Mouse (Mus musculus) CH12.LX (cell line): Measurements from ENCODE around the gene Cenpx. TPM values are rescaled to one million over a fixed set of nuclear protein-coding genes. Genes with fewer than 3 reads are reported as not detected.

ENCODE experiments used
- DNase-seq: peaks from one replicate; pipeline ENCODE4 v3.0.0-alpha.2; 2013; ENCODE audit errors: extremely low read depth
- H3K27ac ChIP-seq: 2 replicates; pipeline ENCODE4 v1.5.1; 2012; ENCODE audit warnings: low read depth, mild to moderate bottlenecking, control low read depth, moderate library complexity; ENCODE audit not compliant: insufficient read depth
- H3K27me3 ChIP-seq: replicated peaks from 2 replicates; pipeline ENCODE3; 2012; ENCODE audit warnings: inconsistent platforms
- H3K36me3 ChIP-seq, 2 experiments: replicated peaks in 1 of 2; 2 replicates each; pipeline versions ENCODE3 to v1.6.1; 2012; ENCODE audit warnings: inconsistent platforms in 1 of 2, low read length in 1 of 2, mild to moderate bottlenecking in 1 of 2, mixed read lengths in 1 of 2, moderate library complexity in 1 of 2; ENCODE audit not compliant: control insufficient read depth in 1 of 2, insufficient read depth in 1 of 2
- H3K4me1 ChIP-seq, 2 experiments: 2 replicates each; pipeline ENCODE4 v1.6.1; 2012; ENCODE audit warnings: inconsistent platforms in 1 of 2, moderate library complexity in 1 of 2; ENCODE audit not compliant: insufficient read depth in 2 of 2, control insufficient read depth in 1 of 2
- H3K4me2 ChIP-seq: 2 replicates; pipeline ENCODE4 v1.6.1; 2012; ENCODE audit warnings: low read depth, mild to moderate bottlenecking, control low read depth; ENCODE audit not compliant: poor library complexity, insufficient read depth, severe bottlenecking
- H3K4me3 ChIP-seq, 3 experiments: fragments of 150-350 bp in 1 of 3; sonication (generic) in 1 of 3; replicated peaks in 1 of 3; 2 replicates each; pipeline versions ENCODE3 to v1.5.1; 2011 to 2012; ENCODE audit warnings: low read depth in 2 of 3, low read length in 2 of 3, mild to moderate bottlenecking in 2 of 3, moderate library complexity in 2 of 3, control low read depth in 1 of 3, improper control_type of control experiment in 1 of 3, inconsistent platforms in 1 of 3, mixed read lengths in 1 of 3; ENCODE audit not compliant: poor library complexity in 1 of 3
- H3K79me2 ChIP-seq: replicated peaks from 2 replicates; pipeline ENCODE4 v1.6.1; 2012; ENCODE audit warnings: mild to moderate bottlenecking, moderate library complexity; ENCODE audit not compliant: control insufficient read depth, poor library complexity, insufficient read depth, severe bottlenecking; ENCODE audit errors: extremely low read depth
- H3K9ac ChIP-seq: 2 replicates; pipeline ENCODE4 v1.6.1; 2012; ENCODE audit warnings: low read depth, mild to moderate bottlenecking, control low read depth, moderate library complexity; ENCODE audit not compliant: insufficient read depth
- H3K9me3 ChIP-seq: replicated peaks from 2 replicates; pipeline ENCODE3; 2012; ENCODE audit warnings: low read length, inconsistent platforms, mixed read lengths
- BHLHE40 ChIP-seq: IDR thresholded peaks from 2 replicates; pipeline ENCODE4 v1.6.1; 2011; ENCODE audit warnings: mild to moderate bottlenecking, low read depth, low read length, improper control_type of control experiment
- CHD1 ChIP-seq: IDR thresholded peaks from 2 replicates; pipeline ENCODE4 v1.6.1; 2012; ENCODE audit warnings: low read depth, low read length, improper control_type of control experiment, inconsistent platforms
- CTCF ChIP-seq, 2 experiments: IDR thresholded peaks in 1 of 2; conservative IDR thresholded peaks in 1 of 2; 2 replicates each; pipeline ENCODE4 v1.5.1; 2011 to 2012; ENCODE audit warnings: low read depth in 2 of 2, low read length in 2 of 2, improper control_type of control experiment in 1 of 2, inconsistent platforms in 1 of 2, mild to moderate bottlenecking in 1 of 2, moderate library complexity in 1 of 2
- E2F4 ChIP-seq: IDR thresholded peaks from 2 replicates; pipeline ENCODE4 v1.6.1; 2011; ENCODE audit warnings: low read depth, low read length, improper control_type of control experiment; ENCODE audit not compliant: insufficient replicate concordance
- ELF1 ChIP-seq: IDR thresholded peaks from 2 replicates; pipeline ENCODE4 v1.6.1; 2014; ENCODE audit warnings: low read depth, mild to moderate bottlenecking, inconsistent platforms, low read length, improper control_type of control experiment
- EP300 ChIP-seq: IDR thresholded peaks from 2 replicates; pipeline ENCODE4 v1.6.1; 2011; ENCODE audit warnings: low read length, improper control_type of control experiment
- ETS1 ChIP-seq: conservative IDR thresholded peaks from 2 replicates; pipeline ENCODE4 v1.6.1; 2012; ENCODE audit warnings: low read depth, mild to moderate bottlenecking, inconsistent platforms, low read length, improper control_type of control experiment, moderate library complexity
- GABPA ChIP-seq: IDR thresholded peaks from 2 replicates; pipeline ENCODE4 v1.6.1; 2012; ENCODE audit warnings: low read depth, low read length, improper control_type of control experiment, inconsistent platforms; ENCODE audit not compliant: insufficient replicate concordance
- HCFC1 ChIP-seq: IDR thresholded peaks from 2 replicates; pipeline ENCODE4 v1.6.1; 2012; ENCODE audit warnings: low read depth, mild to moderate bottlenecking, inconsistent platforms, low read length, improper control_type of control experiment
- JUND ChIP-seq: conservative IDR thresholded peaks from 2 replicates; pipeline ENCODE4 v1.6.1; 2011; ENCODE audit warnings: low read depth, low read length, improper control_type of control experiment
- MAFK ChIP-seq: IDR thresholded peaks from 2 replicates; pipeline ENCODE4 v1.6.1; 2011; ENCODE audit warnings: low read length, improper control_type of control experiment; ENCODE audit not compliant: insufficient replicate concordance
- MAX ChIP-seq: IDR thresholded peaks from 2 replicates; pipeline ENCODE4 v1.6.1; 2011; ENCODE audit warnings: low read length, improper control_type of control experiment
- MEF2A ChIP-seq: IDR thresholded peaks from 2 replicates; pipeline ENCODE4 v1.6.1; 2014; ENCODE audit warnings: low read depth, mild to moderate bottlenecking, inconsistent platforms, low read length, improper control_type of control experiment, borderline replicate concordance
- MXI1 ChIP-seq: IDR thresholded peaks from 2 replicates; pipeline ENCODE4 v1.6.1; 2011; ENCODE audit warnings: mild to moderate bottlenecking, low read depth, low read length, improper control_type of control experiment
- MYC ChIP-seq: IDR thresholded peaks from 2 replicates; pipeline ENCODE4 v1.6.1; 2011; ENCODE audit warnings: low read depth, mild to moderate bottlenecking, improper control_type of control experiment, low read length
- NELFE ChIP-seq: IDR thresholded peaks from 2 replicates; pipeline ENCODE4 v1.6.1; 2011; ENCODE audit warnings: low read depth, low read length, improper control_type of control experiment
- NRF1 ChIP-seq: IDR thresholded peaks from 2 replicates; pipeline ENCODE4 v1.6.1; 2014; ENCODE audit warnings: low read depth, mild to moderate bottlenecking, inconsistent platforms, low read length, improper control_type of control experiment, moderate library complexity
- PAX5 ChIP-seq: IDR thresholded peaks from 2 replicates; pipeline ENCODE4 v1.6.1; 2012; ENCODE audit warnings: low read length, inconsistent platforms, mixed read lengths
- POLR2AphosphoS2 ChIP-seq: IDR thresholded peaks from 2 replicates; pipeline ENCODE4 v1.6.1; 2011; ENCODE audit warnings: low read depth, low read length, improper control_type of control experiment
- RAD21 ChIP-seq: IDR thresholded peaks from 2 replicates; pipeline ENCODE4 v1.6.1; 2011; ENCODE audit warnings: low read depth, mild to moderate bottlenecking, low read length, improper control_type of control experiment, moderate library complexity
- RCOR1 ChIP-seq: conservative IDR thresholded peaks from 2 replicates; pipeline ENCODE4 v1.6.1; 2012; ENCODE audit warnings: low read depth, mild to moderate bottlenecking, inconsistent platforms, low read length, improper control_type of control experiment
- SMC3 ChIP-seq: IDR thresholded peaks from 2 replicates; pipeline ENCODE4 v1.6.1; 2011; ENCODE audit warnings: low read depth, low read length, improper control_type of control experiment
- TBP ChIP-seq: conservative IDR thresholded peaks from 2 replicates; pipeline ENCODE4 v1.6.1; 2011; ENCODE audit warnings: low read depth, low read length, improper control_type of control experiment
- TCF12 ChIP-seq: IDR thresholded peaks from 2 replicates; pipeline ENCODE4 v1.6.1; 2014; ENCODE audit warnings: low read depth, mild to moderate bottlenecking, inconsistent platforms, low read length, improper control_type of control experiment
- UBTF ChIP-seq: IDR thresholded peaks from 2 replicates; pipeline ENCODE4 v1.6.1; 2012; ENCODE audit warnings: low read depth, mild to moderate bottlenecking, inconsistent platforms, low read length, improper control_type of control experiment, moderate library complexity
- USF1 ChIP-seq: IDR thresholded peaks from 2 replicates; pipeline ENCODE4 v1.6.1; 2014; ENCODE audit warnings: low read depth, mild to moderate bottlenecking, inconsistent platforms, low read length, improper control_type of control experiment
- ZKSCAN1 ChIP-seq: IDR thresholded peaks from 2 replicates; pipeline ENCODE4 v1.6.1; 2012; ENCODE audit warnings: low read depth, inconsistent platforms, low read length, improper control_type of control experiment, borderline replicate concordance
- ZMIZ1 ChIP-seq: IDR thresholded peaks from 2 replicates; pipeline ENCODE4 v1.6.1; 2012; ENCODE audit warnings: low read depth, mild to moderate bottlenecking, inconsistent platforms, low read length, improper control_type of control experiment
- ZNF384 ChIP-seq: IDR thresholded peaks from 2 replicates; pipeline ENCODE4 v1.6.1; 2012; ENCODE audit warnings: low read depth, low read length, improper control_type of control experiment, inconsistent platforms
- dilution Hi-C: fragments of 300-500 bp; cut with MboI; formaldehyde crosslinking; loops from 2 replicates; pipeline ENCODE4 v1.14.3; 2020; ENCODE audit warnings: low sequenced_read_pairs; ENCODE audit not compliant: extremely low pct_unique_long_range_greater_than_20kb, extremely low pct_ligation_motif_present
- in situ Hi-C: fragments of 300-500 bp; cut with MboI; formaldehyde crosslinking; loops from 3 replicates; pipeline ENCODE4 v1.14.3; 2019; ENCODE audit warnings: low sequenced_read_pairs, low pct_ligation_motif_present, low pct_unique_long_range_greater_than_20kb, mixed read lengths
- polyA plus RNA-seq: library from polyadenylated mRNA; unstranded; fragments of >175 nt; gene quantifications from 2 replicates; pipeline ENCODE4 v1.2.1, GENCODE M21; 2012; ENCODE audit warnings: low read depth; ENCODE audit not compliant: insufficient read length
- total RNA-seq, 2 experiments: library from RNA; depleted of rRNA; stranded (reverse); fragments of 300-350 nt in 1 of 2; fragments of >200 nt in 1 of 2; gene quantifications; 2 replicates each; pipeline ENCODE4 v1.2.3; 2012 to 2014

Cenpx gene
- total and polyA plus RNA-seq, 3 experiments = 76.5 to 122 (median 101) TPM

GRCm38 (mm10) chr11:120727169-120727527 is 13.6 kb upstream of the Cenpx start, which contains the start of gene Dcxr (continued):
- TF ChIP-seq MXI1 (peak; percentile 82), RCOR1 (no peak), MEF2A (no peak; the same call in 1 of the 2 replicates), JUND (no peak), ZKSCAN1 (no peak), USF1 (peak; percentile 53), CTCF (conservative IDR thresholded peaks at IDR 0.05 in 1 of 2, IDR thresholded peaks at IDR 0.05 in 1 of 2; ENCODE audit: low read depth in 2 of 2, low read length in 2 of 2) (peak in 1 of 2 experiments; percentile 78; a peak in 2 of 4 replicates)

- dilution Hi-C loops = no loop called here
Observed at GRCm38 (mm10) chr11:120726243-120727168, 13.0 kb upstream of the Cenpx start.

GRCm38 (mm10) chr11:120723509-120723908 is 10.0 kb upstream of the Cenpx start:
- Histone ChIP-seq H3K36me3 (peaks cover 46 to 71% of the 10 kb centered on the region in 2 experiments), H3K9ac (no peak overlapping the region), H3K79me2 (no peaks in the 10 kb centered on the region), H3K27ac (no peak overlapping the region), H3K27me3 (peaks cover 8% of the 10 kb centered on the region), H3K9me3 (peaks cover 7% of the 10 kb centered on the region), H3K4me2 (no peak overlapping the region), H3K4me1 (peaks cover 5% of the 10 kb centered on the region in 2 experiments), H3K4me3 (no peak overlapping the region)
- no peak for DNase-seq
- no peak for TF ChIP-seq TBP
- no peak for TF ChIP-seq HCFC1
- no peak for TF ChIP-seq BHLHE40
- TF ChIP-seq MEF2A = no peak
- no peak for TF ChIP-seq RCOR1
- no peak for TF ChIP-seq ZMIZ1
- TF ChIP-seq MAX = no peak
- no peak for TF ChIP-seq RAD21
- TF ChIP-seq ZNF384 = no peak
- no peak for TF ChIP-seq ZKSCAN1
- TF ChIP-seq NELFE = no peak
- no peak for TF ChIP-seq CTCF (conservative IDR thresholded peaks at IDR 0.05 in 1 of 2, IDR thresholded peaks at IDR 0.05 in 1 of 2; ENCODE audit: low read depth in 2 of 2, low read length in 2 of 2)
- no peak for TF ChIP-seq USF1
- TF ChIP-seq NRF1 = no peak
- TF ChIP-seq MAFK = no peak
- TF ChIP-seq PAX5 = no peak
- TF ChIP-seq MXI1 = no peak
- TF ChIP-seq MYC = no peak
- TF ChIP-seq UBTF = no peak
- dilution Hi-C loops = no loop called here
- in situ Hi-C loops = no loop called here

More at GRCm38 (mm10) chr11:120726243-120727168, 13.0 kb upstream of the Cenpx start:
- Histone ChIP-seq H3K4me1 (peaks cover 8 to 11% of the 10 kb centered on the region in 2 experiments), H3K27me3 (peaks cover 28% of the 10 kb centered on the region), H3K4me2 (peak overlapping the region; percentile 53), H3K36me3 (peaks cover 19 to 42% of the 10 kb centered on the region in 2 experiments), H3K79me2 (no peaks in the 10 kb centered on the region), H3K9ac (peak overlapping the region; percentile 34), H3K27ac (no peak overlapping the region), H3K4me3 (peak overlapping the region; percentile 67 to 93 (median 76)), H3K9me3 (no peaks in the 10 kb centered on the region)
- TF ChIP-seq E2F4 (no peak), TCF12 (no peak), NELFE (no peak), ETS1 (no peak), UBTF (no peak), TBP (no peak), ZKSCAN1 (no peak), ELF1 (no peak), MAFK (no peak), MEF2A (no peak), CTCF (conservative IDR thresholded peaks at IDR 0.05 in 1 of 2, IDR thresholded peaks at IDR 0.05 in 1 of 2; ENCODE audit: low read depth in 2 of 2, low read length in 2 of 2) (no peak), MXI1 (no peak), GABPA (no peak), RCOR1 (no peak), CHD1 (no peak), EP300 (no peak), POLR2AphosphoS2 (no peak), SMC3 (no peak), RAD21 (no peak)
- no peak for DNase-seq
- in situ Hi-C loops = loop anchor here (5.0 kb wide), 1 partner anchor 41 kb away; no protein-coding TSS in a partner anchor
